Mouse (Mus musculus): ENCODE measurements around the gene Cdkl1.

DNA sequence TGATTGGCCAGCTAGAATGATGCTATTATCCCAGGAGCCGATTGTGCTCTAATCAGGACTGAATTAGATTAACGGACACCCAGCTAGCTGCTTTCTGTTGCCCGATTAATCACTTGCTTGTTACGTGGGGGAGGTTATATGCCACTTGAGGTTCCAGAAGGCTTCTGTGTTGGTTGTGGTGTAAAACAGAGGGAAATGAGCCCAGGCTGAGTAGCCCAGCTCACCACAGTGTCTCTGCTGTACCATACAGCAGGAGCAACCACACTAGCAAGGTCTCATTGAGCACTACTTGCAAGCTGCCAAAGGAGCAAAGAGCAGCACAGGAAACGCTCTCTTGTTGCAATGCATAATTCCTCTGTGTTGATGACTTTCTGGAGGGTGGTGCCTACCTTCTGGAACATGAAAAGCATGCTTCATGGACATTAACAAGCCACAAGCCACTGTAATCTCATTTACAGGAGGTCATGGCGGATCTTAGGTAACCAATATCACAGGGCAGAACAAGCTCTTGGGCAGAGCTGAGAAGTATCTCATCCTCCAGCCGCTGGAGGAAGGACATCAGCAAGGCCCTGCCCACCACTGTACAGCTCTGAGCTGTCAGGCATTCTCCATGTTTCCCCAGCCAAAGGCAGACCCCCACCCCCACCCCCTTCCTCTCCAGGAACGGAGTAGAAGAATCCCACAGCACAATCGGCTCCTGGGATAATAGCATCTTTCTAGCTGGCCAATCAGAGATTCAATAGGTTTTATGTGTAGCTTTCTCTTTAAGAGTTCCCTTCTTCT, 23.4 kb downstream of the Cdkl1 start:
- TF ChIP-seq CTCF (IDR thresholded peaks at IDR 0.05; ENCODE audit: extremely low read depth, insufficient read length, insufficient replicate concordance, low read depth, low read length) (no peak), POLR2A (IDR thresholded peaks at IDR 0.05; ENCODE audit: low read depth, low read length) (no peak)
